Mouse (Mus musculus) liver, postnatal 0 days (tissue): Measurements from ENCODE around the gene Rab11fip3.

ENCODE experiments used
- CTCF ChIP-seq: sonication (generic); IDR thresholded peaks from 2 replicates; pipeline ENCODE4 v1.5.1; 2016; ENCODE audit warnings: antibody characterized with exemption, low read depth
- EP300 ChIP-seq: IDR thresholded peaks from 2 replicates; pipeline ENCODE4 v1.6.1; 2016; ENCODE audit warnings: antibody characterized with exemption, low read depth, mild to moderate bottlenecking

GRCm38 (mm10) chr17:25998425-25998824 is 70.9 kb downstream of the Rab11fip3 start:
- TF ChIP-seq CTCF = no peak
- TF ChIP-seq EP300 = no peak
